Mouse (Mus musculus): ENCODE measurements around the gene Hoxd8. TPM values are rescaled to one million over a fixed set of nuclear protein-coding genes. Genes with fewer than 3 reads are reported as not detected.

The Hoxd8 gene
- polyA plus RNA-seq, 1 experiment from 2014 or later = 2.6 TPM

DNA sequence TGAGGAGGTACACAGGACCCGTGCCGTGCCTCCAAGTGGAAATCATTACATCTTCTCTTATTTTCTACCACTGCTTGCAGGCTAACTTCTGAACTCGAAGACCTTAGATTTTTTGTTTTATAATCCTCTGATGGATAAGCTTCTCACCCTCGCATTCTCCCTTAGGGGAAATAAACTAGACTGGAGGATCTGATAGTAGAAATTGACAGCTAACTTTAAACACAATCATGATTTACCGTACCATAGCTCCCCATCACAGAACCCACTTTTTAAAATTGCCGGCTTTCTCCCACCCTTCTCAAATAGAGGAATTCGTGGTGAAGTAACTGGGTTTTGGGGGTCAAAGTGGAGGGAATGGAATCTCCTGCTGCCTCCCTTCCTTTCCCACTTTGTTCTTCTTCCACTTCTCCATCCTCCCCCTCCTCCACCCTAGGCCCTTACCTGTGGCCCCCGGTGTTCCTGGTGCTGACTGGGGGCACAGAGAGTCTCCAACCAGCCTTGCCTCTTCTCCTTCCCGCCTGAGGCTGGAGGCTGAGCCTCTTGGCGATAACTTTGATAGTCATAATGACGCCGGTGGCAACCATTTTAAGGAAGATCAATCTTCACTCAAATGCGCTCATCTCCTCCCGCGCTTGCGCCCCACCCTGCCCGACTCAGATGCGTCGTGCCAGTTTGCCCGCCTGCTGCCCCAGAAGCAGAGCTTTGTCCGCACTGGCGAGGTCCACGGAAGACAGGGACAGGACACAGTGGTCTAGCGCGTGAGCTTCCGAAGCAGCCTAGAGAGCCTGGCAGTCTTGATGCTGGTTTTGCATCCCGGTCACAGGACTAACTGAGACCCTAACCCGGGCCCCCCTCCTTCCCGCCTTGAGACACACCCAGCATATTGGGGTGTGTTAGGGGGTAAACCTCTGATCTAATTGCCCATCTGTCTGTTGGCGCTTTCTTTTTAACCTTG, 43.7 kb upstream of the Hoxd8 start:
- Histone ChIP-seq H3K4me1 (peaks cover 5% of the 10 kb centered on the region; the same call in 1 of the 2 replicates), H3K9ac (no peak overlapping the region), H3K4me2 (replicated peaks) (no peak overlapping the region), H3K36me3 (no peaks in the 10 kb centered on the region), H3K4me3 (no peak overlapping the region), H3K27ac (no peak overlapping the region), H3K9me3 (no peaks in the 10 kb centered on the region), H3K27me3 (peaks cover 81% of the 10 kb centered on the region)
- ATAC-seq (ENCODE audit: insufficient number of reproducible peaks, insufficient read depth, low FRiP score, low TSS enrichment) = no peak; the same call in 1 of the 2 replicates
- 3% methylated on average over 30 of the region's 30 CpGs for WGBS

DNA sequence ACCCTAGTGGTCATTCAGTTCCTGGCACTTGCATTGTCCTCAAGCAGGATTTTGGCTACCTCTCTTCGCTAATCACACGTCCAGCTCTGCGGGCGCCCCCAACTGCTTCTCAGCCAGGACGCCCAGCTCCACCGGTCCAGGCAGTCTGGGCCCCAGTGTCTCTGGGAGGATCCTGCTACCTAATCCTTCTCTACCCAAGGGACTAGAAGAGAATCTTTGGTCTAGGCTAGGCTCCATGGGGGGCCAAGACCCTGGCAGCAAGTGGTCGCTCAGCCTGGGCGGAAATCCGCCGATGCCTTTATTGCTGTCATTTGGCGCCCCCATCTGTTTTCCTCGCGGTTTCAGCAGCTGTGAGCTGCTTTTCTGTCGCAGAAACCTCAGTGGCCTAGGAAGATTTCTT, 42.7 kb upstream of the Hoxd8 start:
- Histone ChIP-seq H3K9ac (no peak overlapping the region), H3K27ac (no peak overlapping the region), H3K27me3 (peaks cover 79% of the 10 kb centered on the region), H3K4me2 (replicated peaks) (peak overlapping the region; percentile 24), H3K4me3 (no peak overlapping the region), H3K36me3 (no peaks in the 10 kb centered on the region), H3K4me1 (no peaks in the 10 kb centered on the region), H3K9me3 (no peaks in the 10 kb centered on the region)
- no peak for ATAC-seq (ENCODE audit: insufficient number of reproducible peaks, insufficient read depth, low FRiP score, low TSS enrichment)
- 2% methylated on average over 14 of the region's 14 CpGs for WGBS

DNA sequence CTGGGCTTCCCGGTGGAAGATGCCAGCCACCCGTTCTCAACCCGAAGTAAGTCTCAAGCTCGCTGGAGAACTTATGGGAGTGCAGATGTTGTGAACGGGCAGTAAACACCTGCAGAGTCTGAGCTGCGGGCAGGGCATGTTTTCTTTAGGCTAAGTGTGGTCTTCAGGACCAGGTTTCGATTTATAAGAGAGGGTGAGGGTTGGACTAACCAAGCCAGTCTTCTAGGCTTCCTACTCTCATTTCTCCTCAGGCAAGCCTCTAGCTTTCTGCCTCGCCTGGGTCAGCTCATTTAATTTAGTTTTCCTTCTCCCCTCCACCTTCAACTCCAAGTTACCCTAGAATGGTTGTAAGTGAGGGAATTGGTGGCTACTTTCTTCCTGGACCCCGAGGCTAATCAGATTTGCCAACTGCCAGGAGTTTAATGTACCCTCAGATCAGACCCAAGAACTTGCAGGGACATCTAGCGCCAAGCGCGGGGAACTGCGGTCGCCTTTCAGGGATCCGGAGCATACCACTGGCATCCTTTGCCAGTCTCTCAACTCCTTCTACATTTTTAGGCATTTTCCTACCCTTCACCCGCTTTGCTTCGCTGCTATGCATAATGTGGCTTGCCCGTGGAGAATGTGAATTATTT, 41.0 kb upstream of the Hoxd8 start:
- H3K27me3 ChIP-seq = peaks cover 83% of the 10 kb centered on the region
- no peaks in the 10 kb centered on the region for H3K9me3 ChIP-seq
- no peak overlapping the region for H3K4me3 ChIP-seq
- ATAC-seq (ENCODE audit: insufficient number of reproducible peaks, insufficient read depth, low FRiP score, low TSS enrichment) = no peak
- no peak overlapping the region for H3K27ac ChIP-seq
- H3K36me3 ChIP-seq = no peaks in the 10 kb centered on the region
- WGBS = 5% methylated on average over 18 of the region's 18 CpGs
- no peak overlapping the region for H3K4me2 ChIP-seq (replicated peaks)
- no peak overlapping the region for H3K9ac ChIP-seq
- H3K4me1 ChIP-seq = peaks cover 7% of the 10 kb centered on the region

DNA sequence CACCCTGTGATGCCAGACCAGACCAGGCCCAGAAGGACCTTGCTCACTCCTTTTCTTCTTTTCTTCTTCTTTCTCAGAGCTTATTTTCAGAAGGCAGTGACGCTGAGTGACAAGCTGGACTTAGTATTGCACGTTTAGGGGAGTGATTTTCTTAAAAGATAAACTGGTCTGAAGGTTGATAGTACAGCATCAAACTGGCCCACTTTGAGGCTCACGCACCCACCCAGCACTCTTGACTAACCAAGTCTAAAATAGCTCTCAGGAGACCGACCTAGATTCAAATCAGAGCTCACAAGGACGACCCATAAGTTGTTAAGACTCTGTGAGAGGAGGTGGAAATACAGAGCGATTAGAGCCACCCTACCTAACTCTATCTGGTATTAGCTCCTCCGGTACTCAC, 38.0 kb upstream of the Hoxd8 start:
- Histone ChIP-seq H3K4me1 (peaks cover 9% of the 10 kb centered on the region), H3K9ac (no peak overlapping the region), H3K9me3 (no peaks in the 10 kb centered on the region), H3K4me2 (replicated peaks) (no peak overlapping the region), H3K36me3 (no peaks in the 10 kb centered on the region), H3K27me3 (peaks cover 84% of the 10 kb centered on the region), H3K4me3 (no peak overlapping the region), H3K27ac (no peak overlapping the region)
- WGBS = 2% methylated on average over 7 of the region's 7 CpGs
- no peak for ATAC-seq (ENCODE audit: insufficient number of reproducible peaks, insufficient read depth, low FRiP score, low TSS enrichment)

DNA sequence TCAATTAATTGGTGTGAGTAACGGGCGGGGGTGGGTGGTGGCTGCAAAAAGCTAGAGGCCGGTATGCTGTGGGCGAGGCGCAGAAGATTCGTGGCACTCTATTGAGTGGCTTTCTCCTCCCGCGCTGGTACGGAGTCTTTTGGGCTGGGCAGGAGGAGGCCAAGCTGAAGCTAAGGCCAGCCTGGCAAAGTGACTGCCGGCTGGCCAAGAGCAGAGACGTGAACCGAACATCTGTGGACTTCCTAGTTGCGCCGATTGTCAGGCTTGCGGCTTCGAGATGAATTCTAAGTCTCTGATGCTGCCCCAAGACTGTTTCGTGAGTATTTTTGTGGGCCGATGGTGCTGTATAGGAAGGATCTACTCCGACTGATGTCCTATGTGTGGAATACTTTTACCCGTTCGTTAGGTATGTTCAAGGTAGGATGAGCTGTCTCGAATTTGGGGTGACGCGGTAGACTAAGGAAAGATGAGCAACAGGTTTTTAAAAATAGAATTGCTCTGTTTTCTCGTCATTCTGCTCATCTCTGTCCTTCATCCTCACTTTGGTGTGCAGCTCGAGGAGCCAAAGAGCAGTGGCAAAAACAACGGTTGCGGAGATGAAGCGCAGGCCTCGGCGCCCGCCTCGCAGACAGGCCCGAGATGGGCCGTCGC, 37.1 kb upstream of the Hoxd8 start:
- ATAC-seq (ENCODE audit: insufficient number of reproducible peaks, insufficient read depth, low FRiP score, low TSS enrichment) = no peak
- Histone ChIP-seq H3K9me3 (no peaks in the 10 kb centered on the region), H3K4me3 (no peak overlapping the region), H3K36me3 (no peaks in the 10 kb centered on the region), H3K4me2 (replicated peaks) (no peak overlapping the region; the same call in 1 of the 2 replicates), H3K9ac (no peak overlapping the region), H3K27me3 (peaks cover 84% of the 10 kb centered on the region), H3K27ac (no peak overlapping the region), H3K4me1 (peaks cover 9% of the 10 kb centered on the region)
- 2% methylated on average over 36 of the region's 36 CpGs for WGBS

DNA sequence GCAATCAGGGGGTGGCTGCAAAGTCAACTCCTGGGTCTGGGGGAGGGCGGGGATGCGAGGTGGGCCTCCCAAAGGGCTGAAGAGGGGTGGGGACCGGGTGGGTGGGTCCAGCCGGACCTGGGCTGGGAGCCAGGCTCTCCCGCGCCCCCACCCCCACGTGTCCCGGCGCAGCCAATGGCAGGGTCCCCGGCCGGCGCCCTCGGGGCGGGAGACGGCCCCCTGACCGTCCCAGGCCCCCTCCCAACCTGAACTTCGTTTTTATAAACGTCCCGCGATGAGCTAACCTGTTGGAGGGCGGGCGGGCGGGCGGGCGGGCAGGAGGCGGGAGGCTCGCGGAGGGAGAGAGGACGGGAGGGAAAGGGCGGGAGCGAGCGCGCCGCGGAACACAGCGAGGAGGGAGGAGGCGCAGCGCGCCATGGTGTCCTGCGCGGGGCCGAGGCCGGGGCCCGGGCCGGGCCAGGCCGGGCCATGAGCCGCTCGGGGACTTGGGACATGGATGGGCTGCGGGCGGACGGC, 36.5 kb upstream of the Hoxd8 start, which contains the start of gene Hoxd13:
Gene Hoxd13 (plus strand): TSS at position 469 of the 516 bp plus-strand sequence.
- no peaks in the 10 kb centered on the region for H3K36me3 ChIP-seq
- H3K4me1 ChIP-seq = peaks cover 12% of the 10 kb centered on the region
- H3K4me3 ChIP-seq = peak within 1 kb of the TSS; percentile 31
- ATAC-seq (ENCODE audit: insufficient number of reproducible peaks, insufficient read depth, low FRiP score, low TSS enrichment) = no peak
- WGBS = under 1% methylated on average over 31 of the region's 51 CpGs
- H3K9me3 ChIP-seq = no peaks in the 10 kb centered on the region
- H3K9ac ChIP-seq = peak within 1 kb of the TSS; percentile 19; the same call in 1 of the 2 replicates
- no peak within 1 kb of the TSS for H3K27ac ChIP-seq
- H3K4me2 ChIP-seq (replicated peaks) = peak within 1 kb of the TSS; percentile 57
- H3K27me3 ChIP-seq = peaks cover 84% of the 10 kb centered on the region

DNA sequence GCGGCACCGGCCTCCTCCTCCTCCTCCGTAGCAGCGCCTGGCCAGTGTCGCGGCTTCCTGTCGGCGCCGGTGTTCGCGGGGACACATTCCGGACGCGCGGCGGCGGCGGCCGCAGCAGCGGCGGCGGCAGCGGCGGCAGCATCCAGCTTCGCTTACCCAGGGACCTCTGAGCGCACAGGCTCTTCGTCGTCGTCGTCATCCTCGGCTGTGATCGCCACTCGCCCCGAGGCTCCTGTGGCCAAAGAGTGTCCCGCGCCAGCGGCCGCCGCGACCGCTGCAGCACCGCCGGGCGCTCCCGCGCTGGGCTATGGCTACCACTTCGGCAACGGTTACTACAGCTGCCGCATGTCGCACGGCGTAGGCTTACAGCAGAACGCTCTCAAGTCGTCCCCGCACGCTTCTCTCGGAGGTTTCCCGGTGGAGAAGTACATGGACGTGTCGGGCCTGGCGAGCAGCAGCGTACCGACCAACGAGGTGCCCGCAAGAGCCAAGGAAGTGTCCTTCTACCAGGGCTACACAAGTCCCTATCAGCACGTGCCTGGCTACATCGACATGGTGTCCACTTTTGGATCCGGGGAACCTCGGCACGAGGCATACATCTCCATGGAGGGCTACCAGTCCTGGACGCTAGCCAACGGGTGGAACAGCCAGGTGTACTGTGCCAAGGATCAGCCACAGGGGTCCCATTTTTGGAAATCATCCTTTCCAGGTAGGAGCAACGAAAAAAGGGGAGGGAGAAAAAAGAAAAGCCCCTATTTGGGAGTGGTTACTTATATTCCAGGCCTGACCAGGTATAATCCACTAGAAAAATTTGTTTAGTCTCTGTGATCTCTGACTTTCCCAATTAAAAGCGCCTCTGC, 35.8 kb upstream of the Hoxd8 start:
- peaks cover 14% of the 10 kb centered on the region for H3K4me1 ChIP-seq
- ATAC-seq (ENCODE audit: insufficient number of reproducible peaks, insufficient read depth, low FRiP score, low TSS enrichment) = 0 out of 2 replicates have a peak, but pooled peaks have one; percentile 47
- peak overlapping the region; percentile 19; the same call in 1 of the 2 replicates for H3K9ac ChIP-seq
- no peak overlapping the region for H3K27ac ChIP-seq
- peaks cover 84% of the 10 kb centered on the region for H3K27me3 ChIP-seq
- H3K9me3 ChIP-seq = no peaks in the 10 kb centered on the region
- WGBS = under 1% methylated on average over 53 of the region's 74 CpGs
- H3K36me3 ChIP-seq = no peaks in the 10 kb centered on the region
- peak overlapping the region; percentile 57 for H3K4me2 ChIP-seq (replicated peaks)
- H3K4me3 ChIP-seq = peak overlapping the region; percentile 31

DNA sequence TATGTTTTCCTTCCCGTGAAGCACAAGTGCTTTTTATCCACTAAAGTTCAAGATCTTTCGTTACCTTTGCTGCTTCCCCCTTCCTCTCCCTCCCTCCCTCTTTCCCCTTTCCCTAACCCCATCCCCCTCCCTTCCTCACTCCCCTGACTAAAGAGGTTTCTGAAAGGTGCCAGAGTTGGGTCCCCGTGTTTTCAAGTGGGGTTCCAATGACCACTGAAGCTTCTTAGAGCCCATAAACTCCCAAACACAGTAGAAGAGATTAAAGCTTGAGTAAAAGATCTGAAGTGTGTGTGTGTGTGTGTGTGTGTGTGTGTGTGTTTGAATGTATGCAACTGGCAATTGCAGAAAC, 35.2 kb upstream of the Hoxd8 start:
- Histone ChIP-seq H3K27me3 (peaks cover 84% of the 10 kb centered on the region), H3K4me2 (replicated peaks) (no peak overlapping the region), H3K4me1 (peaks cover 19% of the 10 kb centered on the region), H3K36me3 (no peaks in the 10 kb centered on the region), H3K27ac (no peak overlapping the region), H3K4me3 (no peak overlapping the region), H3K9me3 (no peaks in the 10 kb centered on the region), H3K9ac (no peak overlapping the region)
- WGBS = under 1% methylated on average over 3 of the region's 3 CpGs
- no peak for ATAC-seq (ENCODE audit: insufficient number of reproducible peaks, insufficient read depth, low FRiP score, low TSS enrichment)

DNA sequence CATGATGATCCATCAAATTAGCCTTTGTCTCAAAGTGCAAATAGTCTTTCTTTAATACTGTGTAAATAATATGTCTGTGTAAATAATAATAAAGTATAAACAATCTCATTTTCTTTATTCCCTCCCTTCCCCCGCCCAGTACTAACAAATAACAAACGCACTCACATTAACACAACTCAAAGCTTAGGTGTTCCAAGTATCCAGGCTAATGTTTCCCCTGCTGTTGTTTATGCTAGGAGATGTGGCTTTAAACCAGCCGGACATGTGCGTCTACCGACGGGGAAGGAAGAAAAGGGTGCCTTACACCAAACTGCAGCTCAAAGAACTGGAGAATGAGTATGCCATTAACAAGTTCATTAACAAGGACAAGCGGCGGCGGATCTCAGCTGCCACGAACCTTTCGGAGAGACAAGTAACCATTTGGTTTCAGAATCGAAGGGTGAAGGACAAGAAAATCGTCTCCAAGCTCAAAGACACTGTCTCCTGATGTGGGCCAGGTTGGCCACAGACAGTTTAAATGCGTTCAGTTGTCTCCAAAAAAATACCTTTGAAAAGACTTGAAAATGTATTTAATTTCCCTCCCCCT, 34.7 kb upstream of the Hoxd8 start:
- H3K9ac ChIP-seq = no peak overlapping the region
- H3K27me3 ChIP-seq = peaks cover 84% of the 10 kb centered on the region
- H3K4me2 ChIP-seq (replicated peaks) = no peak overlapping the region
- WGBS = 3% methylated on average over 14 of the region's 14 CpGs
- no peaks in the 10 kb centered on the region for H3K36me3 ChIP-seq
- H3K9me3 ChIP-seq = no peaks in the 10 kb centered on the region
- H3K4me1 ChIP-seq = peaks cover 19% of the 10 kb centered on the region
- no peak for ATAC-seq (ENCODE audit: insufficient number of reproducible peaks, insufficient read depth, low FRiP score, low TSS enrichment)
- no peak overlapping the region for H3K4me3 ChIP-seq
- H3K27ac ChIP-seq = no peak overlapping the region

DNA sequence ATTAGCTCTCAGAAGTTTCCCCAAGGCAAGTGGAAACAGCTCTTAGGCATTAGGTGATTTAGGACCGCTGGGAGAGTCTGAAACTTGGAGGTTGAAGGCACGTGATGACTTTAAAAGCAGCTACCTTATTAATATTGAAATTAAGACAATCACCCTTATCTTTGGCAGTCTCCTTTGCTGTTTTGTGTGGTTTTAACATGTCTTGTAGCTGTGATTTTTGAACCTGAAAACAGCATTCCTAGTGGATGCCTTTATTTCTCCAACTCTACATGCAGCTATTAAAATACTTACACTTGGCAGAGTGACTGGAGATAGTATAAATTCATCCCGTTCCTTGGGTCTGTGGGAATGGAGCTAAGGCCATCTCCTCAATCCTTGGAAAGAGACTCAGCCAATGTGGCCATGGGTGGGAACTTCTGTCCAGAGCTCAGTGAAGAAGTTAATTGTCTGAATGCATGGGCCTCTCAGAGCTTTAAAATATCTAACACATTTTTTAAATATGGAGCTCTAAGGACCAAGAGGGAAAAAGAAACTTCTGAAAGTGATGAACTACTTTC, 33.7 kb upstream of the Hoxd8 start:
- Histone ChIP-seq H3K9ac (no peak overlapping the region), H3K9me3 (no peaks in the 10 kb centered on the region), H3K4me1 (peaks cover 19% of the 10 kb centered on the region), H3K27ac (no peak overlapping the region), H3K27me3 (peaks cover 88% of the 10 kb centered on the region), H3K4me3 (no peak overlapping the region), H3K4me2 (replicated peaks) (no peak overlapping the region), H3K36me3 (no peaks in the 10 kb centered on the region)
- ATAC-seq (ENCODE audit: insufficient number of reproducible peaks, insufficient read depth, low FRiP score, low TSS enrichment) = no peak
- whole genome bisulfite sequencing = 2% methylated on average over 3 of the region's 3 CpGs
